Mouse (Mus musculus): ENCODE measurements around the gene Dap.

GRCm38 (mm10) chr15:31222216-31222615 is 1.9 kb upstream of the Dap start:
- TF ChIP-seq CTCF (IDR thresholded peaks at IDR 0.05; ENCODE audit: low read depth) (no peak), EP300 (IDR thresholded peaks at IDR 0.05; ENCODE audit: low read depth) (no peak)

Measured in liver, postnatal 0 days (tissue).